Mouse (Mus musculus) MEL (cell line): ENCODE data around the gene Gm49388.

Experiments used
- CHD2 ChIP-seq: IDR thresholded peaks from 2 replicates; pipeline ENCODE4 v1.6.1; 2011; ENCODE audit warnings: low read length, improper control_type of control experiment
- CTCF ChIP-seq, 3 experiments: IDR thresholded peaks in 2 of 3; conservative IDR thresholded peaks in 1 of 3; 2 replicates each; pipeline ENCODE4 v1.5.1; 2011 to 2012; ENCODE audit warnings: low read length in 3 of 3, low read depth in 2 of 3, mild to moderate bottlenecking in 2 of 3, improper control_type of control experiment in 1 of 3, inconsistent platforms in 1 of 3, mixed read lengths in 1 of 3, moderate library complexity in 1 of 3; ENCODE audit not compliant: control insufficient read depth in 1 of 3, insufficient read depth in 1 of 3, poor library complexity in 1 of 3, severe bottlenecking in 1 of 3
- E2F4 ChIP-seq: IDR thresholded peaks from 2 replicates; pipeline ENCODE4 v1.6.1; 2011; ENCODE audit warnings: low read depth, low read length, improper control_type of control experiment, borderline replicate concordance
- ELF1 ChIP-seq: IDR thresholded peaks from 2 replicates; pipeline ENCODE4 v1.6.1; 2014; ENCODE audit warnings: low read depth, mild to moderate bottlenecking, inconsistent platforms, low read length, improper control_type of control experiment, moderate library complexity
- ETS1 ChIP-seq: IDR thresholded peaks from 2 replicates; pipeline ENCODE4 v1.6.1; 2012; ENCODE audit warnings: low read depth, mild to moderate bottlenecking, inconsistent platforms, low read length, improper control_type of control experiment, moderate library complexity
- GABPA ChIP-seq: IDR thresholded peaks from 2 replicates; pipeline ENCODE4 v1.6.1; 2012; ENCODE audit warnings: low read depth, mild to moderate bottlenecking, inconsistent platforms, low read length, improper control_type of control experiment, moderate library complexity
- HCFC1 ChIP-seq: IDR thresholded peaks from 2 replicates; pipeline ENCODE4 v1.6.1; 2012; ENCODE audit warnings: low read depth, mild to moderate bottlenecking, inconsistent platforms, low read length, improper control_type of control experiment, moderate library complexity
- MAX ChIP-seq: IDR thresholded peaks from 2 replicates; pipeline ENCODE4 v1.6.1; 2011; ENCODE audit warnings: low read length, improper control_type of control experiment
- MEF2A ChIP-seq: IDR thresholded peaks from 2 replicates; pipeline ENCODE4 v1.6.1; 2014; ENCODE audit warnings: low read depth, mild to moderate bottlenecking, inconsistent platforms, low read length, improper control_type of control experiment; ENCODE audit not compliant: poor library complexity, insufficient replicate concordance, severe bottlenecking; ENCODE audit errors: extremely low read depth
- MXI1 ChIP-seq: IDR thresholded peaks from 2 replicates; pipeline ENCODE4 v1.6.1; 2011; ENCODE audit warnings: mild to moderate bottlenecking, low read depth, low read length, improper control_type of control experiment
- MYB ChIP-seq: IDR thresholded peaks from 2 replicates; pipeline ENCODE4 v1.6.1; 2011; ENCODE audit warnings: mild to moderate bottlenecking, low read depth, low read length, improper control_type of control experiment
- NELFE ChIP-seq: IDR thresholded peaks from 2 replicates; pipeline ENCODE4 v1.6.1; 2011; ENCODE audit warnings: low read depth, low read length, improper control_type of control experiment
- POLR2A ChIP-seq, 2 experiments: IDR thresholded peaks; 2 replicates each; pipeline ENCODE4 v1.6.1; 2011 to 2012; ENCODE audit warnings: low read length in 2 of 2, mild to moderate bottlenecking in 2 of 2, control low read depth in 1 of 2, improper control_type of control experiment in 1 of 2, low read depth in 1 of 2, moderate library complexity in 1 of 2; ENCODE audit not compliant: control insufficient read depth in 1 of 2, insufficient read depth in 1 of 2, poor library complexity in 1 of 2
- RCOR1 ChIP-seq: IDR thresholded peaks from 2 replicates; pipeline ENCODE4 v1.6.1; 2012; ENCODE audit warnings: low read depth, mild to moderate bottlenecking, inconsistent platforms, low read length, improper control_type of control experiment

DNA sequence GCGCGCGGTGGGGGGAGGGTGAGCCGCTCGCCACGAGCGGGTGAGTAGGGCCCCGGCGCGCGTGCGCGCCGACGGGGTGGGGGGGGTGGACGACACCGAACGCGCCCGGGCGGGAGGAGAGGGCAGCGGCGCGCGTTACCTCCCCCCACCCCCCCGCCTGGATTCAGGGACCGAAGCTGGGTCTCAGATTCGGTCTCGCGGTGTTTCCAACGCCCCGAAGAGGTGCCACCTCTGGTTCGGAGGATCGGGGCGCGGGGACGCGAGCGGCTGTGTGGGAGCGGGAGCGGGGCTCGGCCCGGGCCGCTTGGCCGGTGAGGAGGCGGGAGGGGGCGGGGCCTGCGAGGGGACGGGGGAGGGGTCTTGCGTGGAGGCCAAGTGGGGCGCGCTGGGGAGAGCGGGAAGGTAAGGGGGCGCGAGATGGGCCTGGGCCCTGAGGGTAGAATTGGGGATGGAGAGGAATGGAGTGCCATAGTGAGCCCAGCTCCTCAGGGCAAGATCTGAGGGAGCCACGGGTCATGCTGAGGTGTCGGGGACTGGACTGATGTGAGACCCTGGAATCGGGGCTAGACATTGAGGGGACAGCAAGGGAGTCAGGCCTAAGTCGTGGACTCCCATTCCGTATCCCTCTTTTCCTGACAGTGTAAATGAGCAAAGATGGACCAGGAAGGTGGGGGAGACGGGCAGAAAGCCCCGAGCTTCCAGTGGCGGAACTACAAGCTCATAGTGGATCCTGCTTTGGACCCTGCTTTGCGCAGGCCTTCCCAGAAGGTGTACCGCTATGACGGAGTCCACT, 7.7 kb upstream of the Gm49388 start:
- TF ChIP-seq POLR2A (IDR thresholded peaks at IDR 0.05; ENCODE audit: control insufficient read depth in 1 of 2, insufficient read depth in 1 of 2, low read depth in 1 of 2, low read length in 2 of 2, poor library complexity in 1 of 2) (peak; percentile 41 to 44; a peak in 1 of 4 replicates), MXI1 (no peak; the same call in 1 of the 2 replicates), CHD2 (no peak), HCFC1 (no peak), CTCF (IDR thresholded peaks at IDR 0.05 in 2 of 3, conservative IDR thresholded peaks at IDR 0.05 in 1 of 3; ENCODE audit: control insufficient read depth in 1 of 3, insufficient read depth in 1 of 3, low read depth in 2 of 3, low read length in 3 of 3, poor library complexity in 1 of 3, severe bottlenecking in 1 of 3) (no peak), MAX (no peak; the same call in 1 of the 2 replicates), ETS1 (no peak), MYB (no peak), ELF1 (no peak), E2F4 (0 out of 2 replicates have a peak, but pooled peaks have one; percentile 26), MEF2A (no peak), GABPA (no peak), RCOR1 (no peak), NELFE (peak; percentile 47)
